Mouse (Mus musculus) hindbrain, embryonic 12.5 days (tissue): ENCODE data around the gene Slc16a10. TPM values are rescaled to one million over a fixed set of nuclear protein-coding genes. Genes with fewer than 3 reads are reported as not detected.
"Not testable (repeated sequence)": the region's sequence is repeated elsewhere in the genome, so short reads cannot be mapped to it uniquely, and the experiment has no call there.

ENCODE experiments used
- ATAC-seq: fragments of 200-750 bp; cut with Nextera tagmentation; 2 replicates; pipeline ENCODE4 v1.8.0; 2017; ENCODE audit warnings: moderate TSS enrichment; ENCODE audit not compliant: low FRiP score
- H3K27ac ChIP-seq: fragments of 300-500 bp; sonication (generic); 2 replicates; pipeline ENCODE4 v1.5.1; 2016; ENCODE audit warnings: mild to moderate bottlenecking
- H3K27me3 ChIP-seq: fragments of 300-500 bp; sonication (generic); 2 replicates; pipeline ENCODE4 v1.6.1; 2016; ENCODE audit warnings: mild to moderate bottlenecking
- H3K36me3 ChIP-seq: fragments of 300-500 bp; sonication (generic); 2 replicates; pipeline ENCODE4 v1.6.1; 2016; ENCODE audit warnings: mild to moderate bottlenecking
- H3K4me1 ChIP-seq: fragments of 300-500 bp; sonication (generic); 2 replicates; pipeline ENCODE4 v1.6.1; 2016
- H3K4me2 ChIP-seq: fragments of 300-500 bp; sonication (generic); replicated peaks from 2 replicates; pipeline ENCODE4 v1.6.1; 2016; ENCODE audit warnings: mild to moderate bottlenecking
- H3K4me3 ChIP-seq: fragments of 300-500 bp; sonication (generic); 2 replicates; pipeline ENCODE4 v1.5.1; 2016; ENCODE audit warnings: mild to moderate bottlenecking
- H3K9ac ChIP-seq: fragments of 300-500 bp; sonication (generic); 2 replicates; pipeline ENCODE4 v1.6.1; 2016; ENCODE audit warnings: mild to moderate bottlenecking, moderate library complexity
- H3K9me3 ChIP-seq: fragments of 300-500 bp; sonication (generic); replicated peaks from 2 replicates; pipeline ENCODE4 v1.6.1; 2016; ENCODE audit warnings: mild to moderate bottlenecking
- WGBS: fragments of 180-500 bp; shearing (Covaris S2); methylation state at CpG from one replicate; pipeline ENCODE4 v1.1.7; 2016; 5-methylcytosine and 5-hydroxymethylcytosine counted together
- polyA plus RNA-seq: library from polyadenylated mRNA; unstranded; fragments of >200 nt; fragmentation: Nextera tagmentation; extraction: Ambion mirVana; gene quantifications from 2 replicates; pipeline ENCODE4 v1.2.1, GENCODE M21; 2016

Slc16a10 gene
- polyA plus RNA-seq, 1 experiment from 2014 or later, result 12.6 TPM

DNA sequence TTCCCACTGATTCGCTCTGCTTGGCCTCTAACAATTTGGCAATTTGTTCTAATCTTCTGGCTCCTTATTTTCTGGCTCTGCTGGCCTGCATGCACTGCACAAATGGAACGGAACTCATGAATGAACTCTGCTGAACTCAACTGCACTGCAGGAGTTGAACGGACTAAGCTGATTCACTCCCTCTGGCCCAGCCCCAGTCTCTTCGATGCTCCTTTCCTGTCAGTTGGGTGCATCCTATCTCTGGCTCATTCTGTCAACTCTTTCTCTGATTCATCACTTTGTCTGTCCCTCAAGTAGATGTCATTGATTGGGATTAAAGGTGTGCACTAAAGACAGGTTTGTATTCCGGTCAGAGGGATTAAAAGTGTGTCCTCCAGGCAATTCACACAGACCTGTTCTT is 115.5 kb downstream of the Slc16a10 start:
- no peak for ATAC-seq
- Histone ChIP-seq H3K27ac (no peak overlapping the region), H3K4me1 (peaks cover 12% of the 10 kb centered on the region), H3K4me2 (no peak overlapping the region), H3K4me3 (no peak overlapping the region), H3K36me3 (no peaks in the 10 kb centered on the region), H3K9me3 (0 out of 2 replicates have a peak, but pooled peaks cover 7% of the 10 kb centered on the region), H3K9ac (no peak overlapping the region), H3K27me3 (no peaks in the 10 kb centered on the region)
- 96% methylated on average over 5 of the region's 5 CpGs for WGBS

DNA sequence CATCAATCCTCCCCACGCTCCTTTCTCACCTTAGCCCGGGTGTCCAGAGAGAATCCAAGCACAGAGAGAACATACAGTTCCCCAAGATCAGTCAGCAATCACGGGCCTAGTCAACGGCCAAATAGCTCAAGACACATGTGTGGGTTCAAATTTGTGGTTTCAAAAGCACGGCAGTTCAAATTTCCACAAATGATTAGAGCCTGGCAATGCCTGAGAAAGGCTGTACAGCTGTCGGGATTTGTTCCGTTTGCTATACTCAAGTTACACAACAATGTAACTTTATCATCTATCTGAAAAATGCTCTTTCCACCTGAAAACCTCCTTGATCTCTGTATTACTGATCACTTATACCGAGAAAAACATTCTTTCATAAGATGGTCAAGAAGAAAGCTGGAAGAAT is 116.5 kb downstream of the Slc16a10 start:
- Histone ChIP-seq H3K9me3 (0 out of 2 replicates have a peak, but pooled peaks cover 7% of the 10 kb centered on the region), H3K36me3 (no peaks in the 10 kb centered on the region), H3K27ac (peak overlapping the region; percentile 62; the same call in 1 of the 2 replicates), H3K9ac (peak overlapping the region; percentile 67; the same call in 1 of the 2 replicates), H3K4me2 (peak overlapping the region; percentile 69), H3K4me3 (peak overlapping the region; percentile 65), H3K4me1 (peaks cover 12% of the 10 kb centered on the region), H3K27me3 (0 out of 2 replicates have a peak, but pooled peaks cover 4% of the 10 kb centered on the region)
- WGBS, result 69% methylated on average over 8 of the region's 8 CpGs
- no peak for ATAC-seq

DNA sequence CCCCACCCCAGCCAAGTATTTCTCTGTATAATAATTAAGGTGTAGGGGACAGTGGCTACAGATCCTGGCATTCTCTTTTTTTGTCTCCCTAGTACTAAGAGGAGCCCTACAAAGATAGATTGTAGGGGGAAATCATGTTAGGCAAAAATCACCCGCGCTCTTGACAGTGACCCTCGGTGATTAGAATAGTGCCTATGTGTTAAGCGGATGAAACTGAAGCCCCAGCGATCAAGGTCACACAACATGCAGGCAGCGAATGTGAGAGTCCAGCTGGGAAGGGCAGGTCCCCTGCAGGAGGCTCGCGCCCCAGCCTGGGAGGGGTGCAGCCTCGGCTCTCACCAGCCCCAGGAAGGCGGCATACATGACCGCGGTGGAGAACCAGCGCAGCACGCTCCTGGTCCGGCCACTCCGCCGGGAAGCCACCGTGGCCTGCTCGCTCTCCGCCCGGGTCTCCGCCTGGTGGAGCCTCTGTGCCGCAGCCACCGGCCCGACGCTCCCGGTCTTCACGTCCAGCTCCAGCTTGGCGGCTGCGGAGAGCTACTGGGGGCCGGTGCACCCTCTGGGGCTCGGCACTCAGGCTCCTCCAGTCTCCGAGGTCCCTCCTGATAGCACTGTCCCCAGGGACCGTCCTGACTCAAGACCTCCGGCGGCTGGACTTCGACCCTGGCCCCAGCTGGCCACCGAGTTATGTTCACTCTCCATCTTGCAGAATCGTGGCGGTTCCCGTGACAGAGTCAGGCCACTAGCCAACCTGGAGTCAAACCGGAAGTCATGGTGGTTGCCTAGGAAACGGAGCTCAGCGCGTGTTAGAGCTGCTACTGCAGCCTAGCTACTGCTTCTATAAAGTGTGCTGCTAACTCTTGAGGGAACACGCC is 117.3 kb downstream of the Slc16a10 start, which contains the start of gene Mfsd4b1:
Gene Mfsd4b1 (minus strand): TSS at position 715 of the 875 bp plus-strand sequence.
- Histone ChIP-seq H3K9ac (peak within 1 kb of the TSS; percentile 67), H3K27ac (peak within 1 kb of the TSS; percentile 62), H3K4me1 (peaks cover 12% of the 10 kb centered on the region), H3K27me3 (0 out of 2 replicates have a peak, but pooled peaks cover 4% of the 10 kb centered on the region), H3K4me3 (peak within 1 kb of the TSS; percentile 65), H3K9me3 (0 out of 2 replicates have a peak, but pooled peaks cover 7% of the 10 kb centered on the region), H3K36me3 (no peaks in the 10 kb centered on the region), H3K4me2 (peak within 1 kb of the TSS; percentile 69)
- WGBS, result under 1% methylated on average over 46 of the region's 46 CpGs
- peak; percentile 97 for ATAC-seq

DNA sequence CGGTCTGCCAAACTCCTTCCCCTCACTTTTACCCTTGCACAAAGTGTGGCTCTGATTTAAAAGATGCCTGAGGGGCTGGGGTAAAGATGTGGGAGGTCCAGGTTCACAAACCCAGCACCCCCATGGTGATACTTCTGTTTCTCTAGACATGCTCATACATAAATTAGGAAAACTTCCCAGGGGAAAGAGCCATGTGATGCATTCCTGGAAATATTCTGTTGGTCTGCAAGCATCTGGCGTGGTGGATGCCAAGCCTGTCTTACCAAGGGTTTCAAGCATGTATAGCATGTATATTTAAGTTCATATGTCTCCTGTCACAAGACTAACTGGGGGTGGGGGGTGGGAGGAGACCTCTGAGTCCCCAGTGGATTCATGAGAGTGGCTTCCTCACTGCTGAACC is 121.7 kb downstream of the Slc16a10 start:
- Histone ChIP-seq H3K9ac (no peak overlapping the region), H3K4me1 (peaks cover 10% of the 10 kb centered on the region), H3K27ac (no peak overlapping the region), H3K27me3 (0 out of 2 replicates have a peak, but pooled peaks cover 4% of the 10 kb centered on the region), H3K4me3 (no peak overlapping the region), H3K4me2 (no peak overlapping the region), H3K9me3 (no peaks in the 10 kb centered on the region), H3K36me3 (no peaks in the 10 kb centered on the region)
- ATAC-seq, result no peak
- 54% methylated on average over 2 of the region's 2 CpGs for WGBS

DNA sequence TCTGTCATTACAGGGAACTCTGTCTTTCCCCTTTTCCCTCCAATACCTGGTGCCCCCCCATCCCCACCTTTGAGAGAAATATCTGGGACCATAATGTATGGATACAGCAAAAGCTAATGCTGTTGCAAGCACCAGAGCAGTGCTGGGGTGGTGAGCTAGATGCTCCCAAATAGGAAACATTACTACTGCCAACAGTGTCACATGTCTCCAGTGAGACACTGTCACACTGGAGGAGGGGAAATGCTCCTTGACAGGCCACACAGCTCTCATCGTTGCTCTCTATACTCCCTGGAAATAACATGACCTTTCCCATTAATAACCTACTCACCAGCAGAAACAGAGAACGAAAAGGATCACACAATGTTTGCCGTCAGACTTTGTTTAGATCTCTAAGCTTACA is 122.6 kb downstream of the Slc16a10 start:
- WGBS, result 62% methylated on average over 3 of the region's 3 CpGs
- Histone ChIP-seq H3K27me3 (0 out of 2 replicates have a peak, but pooled peaks cover 4% of the 10 kb centered on the region), H3K9me3 (no peaks in the 10 kb centered on the region), H3K36me3 (no peaks in the 10 kb centered on the region), H3K4me2 (no peak overlapping the region), H3K4me3 (no peak overlapping the region), H3K9ac (no peak overlapping the region), H3K27ac (no peak overlapping the region), H3K4me1 (peaks cover 5% of the 10 kb centered on the region; the same call in 1 of the 2 replicates)
- ATAC-seq, result no peak

GRCm38 (mm10) chr10:40018261-40018860 is 123.7 kb downstream of the Slc16a10 start:
- 92% methylated on average over 5 of the region's 5 CpGs for WGBS
- Histone ChIP-seq H3K4me3 (no peak overlapping the region), H3K36me3 (no peaks in the 10 kb centered on the region), H3K27me3 (0 out of 2 replicates have a peak, but pooled peaks cover 4% of the 10 kb centered on the region), H3K4me1 (no peaks in the 10 kb centered on the region), H3K4me2 (no peak overlapping the region), H3K9me3 (no peaks in the 10 kb centered on the region), H3K9ac (no peak overlapping the region), H3K27ac (no peak overlapping the region)
- no peak for ATAC-seq

GRCm38 (mm10) chr10:40009591-40009990 is 132.5 kb downstream of the Slc16a10 start:
- 89% methylated on average over 11 of the region's 11 CpGs for WGBS
- H3K9ac ChIP-seq, result no peak overlapping the region

GRCm38 (mm10) chr10:40008847-40009246 is 133.2 kb downstream of the Slc16a10 start:
- ATAC-seq, result not testable (repeated sequence)

More at GRCm38 (mm10) chr10:40009591-40009990, 132.5 kb downstream of the Slc16a10 start:
- 0 out of 2 replicates have a peak, but pooled peaks cover 4% of the 10 kb centered on the region for H3K27me3 ChIP-seq
- no peaks in the 10 kb centered on the region for H3K36me3 ChIP-seq
- no peaks in the 10 kb centered on the region for H3K9me3 ChIP-seq
- no peak overlapping the region for H3K4me2 ChIP-seq
- H3K4me3 ChIP-seq, result no peak overlapping the region
- no peak for ATAC-seq
- H3K4me1 ChIP-seq, result peaks cover 5% of the 10 kb centered on the region; the same call in 1 of the 2 replicates
- no peak overlapping the region for H3K27ac ChIP-seq

GRCm38 (mm10) chr10:40007953-40008352 is 134.1 kb downstream of the Slc16a10 start:
- Histone ChIP-seq H3K9ac (no peak overlapping the region), H3K4me2 (no peak overlapping the region), H3K4me1 (peaks cover 5% of the 10 kb centered on the region; the same call in 1 of the 2 replicates), H3K4me3 (no peak overlapping the region), H3K36me3 (no peaks in the 10 kb centered on the region), H3K27ac (no peak overlapping the region), H3K27me3 (0 out of 2 replicates have a peak, but pooled peaks cover 4% of the 10 kb centered on the region), H3K9me3 (no peaks in the 10 kb centered on the region)
- ATAC-seq, result no peak
- WGBS, result 94% methylated on average over 4 of the region's 4 CpGs

More at GRCm38 (mm10) chr10:40008847-40009246, 133.2 kb downstream of the Slc16a10 start:
- H3K4me3 ChIP-seq, H3K27ac ChIP-seq, H3K27me3 ChIP-seq, H3K9me3 ChIP-seq, H3K36me3 ChIP-seq, H3K4me2 ChIP-seq, H3K9ac ChIP-seq, H3K4me1 ChIP-seq: not testable (repeated sequence)
- WGBS, result 80% methylated on average over 4 of the region's 4 CpGs

- no peak overlapping the region for H3K4me2 ChIP-seq
- 47% methylated on average over 10 of the region's 10 CpGs for WGBS
Observed at GRCm38 (mm10) chr10:40006963-40007362, 135.1 kb downstream of the Slc16a10 start.

GRCm38 (mm10) chr10:40000746-40001145 is 141.3 kb downstream of the Slc16a10 start:
- Histone ChIP-seq H3K27ac (no peak overlapping the region), H3K4me3 (no peak overlapping the region), H3K9ac (no peak overlapping the region), H3K9me3 (no peaks in the 10 kb centered on the region), H3K36me3 (no peaks in the 10 kb centered on the region), H3K27me3 (no peaks in the 10 kb centered on the region), H3K4me1 (no peaks in the 10 kb centered on the region), H3K4me2 (no peak overlapping the region)
- no peak for ATAC-seq
- 90% methylated on average over 2 of the region's 2 CpGs for WGBS

More at GRCm38 (mm10) chr10:40006963-40007362, 135.1 kb downstream of the Slc16a10 start:
- Histone ChIP-seq H3K27me3 (0 out of 2 replicates have a peak, but pooled peaks cover 4% of the 10 kb centered on the region), H3K4me1 (peaks cover 5% of the 10 kb centered on the region; the same call in 1 of the 2 replicates), H3K27ac (no peak overlapping the region), H3K9ac (no peak overlapping the region), H3K9me3 (no peaks in the 10 kb centered on the region), H3K4me3 (no peak overlapping the region), H3K36me3 (no peaks in the 10 kb centered on the region)
- ATAC-seq, result no peak

DNA sequence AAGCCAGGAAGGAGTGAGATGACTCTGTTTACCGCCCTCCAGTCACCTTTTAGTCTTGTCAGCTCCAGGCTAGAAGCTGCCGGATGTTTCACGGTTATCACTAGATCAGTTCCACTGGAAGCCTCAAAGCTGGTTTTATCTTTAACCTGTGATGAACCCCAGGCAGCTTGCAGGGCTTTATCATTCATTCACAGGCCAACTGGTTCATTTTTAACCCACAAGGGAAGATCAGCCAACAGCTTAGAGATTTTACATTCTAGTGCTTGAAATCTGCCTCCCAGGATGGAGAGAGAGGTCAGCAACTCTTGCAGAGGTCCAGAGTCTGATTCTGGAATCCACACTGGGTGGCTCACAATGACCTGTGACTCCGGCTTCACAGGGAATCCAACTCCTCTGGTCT is 150.9 kb downstream of the Slc16a10 start:
- H3K27me3 ChIP-seq, result no peaks in the 10 kb centered on the region
- no peaks in the 10 kb centered on the region; the same call in 1 of the 2 replicates for H3K9me3 ChIP-seq
- H3K36me3 ChIP-seq, result no peaks in the 10 kb centered on the region
- H3K27ac ChIP-seq, result no peak overlapping the region
- H3K4me2 ChIP-seq, result no peak overlapping the region
- H3K9ac ChIP-seq, result no peak overlapping the region
- H3K4me3 ChIP-seq, result no peak overlapping the region
- 69% methylated on average over 4 of the region's 4 CpGs for WGBS
- ATAC-seq, result no peak
- no peaks in the 10 kb centered on the region for H3K4me1 ChIP-seq
